Mouse (Mus musculus) gastrocnemius, postnatal 10 days (tissue): ENCODE results near the gene Hoxa13. TPM values are rescaled to one million over a fixed set of nuclear protein-coding genes. Genes with fewer than 3 reads are reported as not detected.

ENCODE experiments used
- DNase-seq: peaks from one replicate; pipeline ENCODE4 v3.0.0; 2021; ENCODE audit warnings: mixed read lengths
- long read RNA-seq, 2 experiments: library from polyadenylated mRNA; stranded (forward); transcript quantifications; one replicate each; pipeline ENCODE4 v2.0.0; 2021
- total RNA-seq, 2 experiments: library from RNA; stranded (reverse); gene quantifications; 2 replicates each; pipeline ENCODE4 v1.2.3; 2021

Hoxa13 gene
- total RNA-seq = 1 to 10 TPM; 1.3 to 1.6 TPM
- long read RNA-seq, experiment 1, partial matches to known transcripts = 0 of 3 reads
- long read RNA-seq, experiment 1, other reads (novel, unspliced or antisense) = 0 of 3 reads
- long read RNA-seq, experiment 2, partial matches to known transcripts = 0 of 1 reads
- long read RNA-seq, experiment 2, other reads (novel, unspliced or antisense) = 0 of 1 reads

GRCm38 (mm10) chr6:52260654-52261575 lies at the start of gene Hoxa13:
Hoxa13 (minus strand) TSS chr6:52260880.
- DNase-seq = peak; percentile 46

- DNase-seq = no peak
Observed at GRCm38 (mm10) chr6:52310366-52310765, 49.7 kb upstream of the Hoxa13 start.

- no peak for DNase-seq
Observed at GRCm38 (mm10) chr6:52309766-52310165, 49.1 kb upstream of the Hoxa13 start.

GRCm38 (mm10) chr6:52305877-52306389 lies 45.3 kb upstream of the Hoxa13 start:
- peak; percentile 64 for DNase-seq

GRCm38 (mm10) chr6:52303426-52303825 lies 42.7 kb upstream of the Hoxa13 start:
- no peak for DNase-seq

- no peak for DNase-seq
Observed at GRCm38 (mm10) chr6:52300806-52301205, 40.1 kb upstream of the Hoxa13 start.

- DNase-seq = no peak
Observed at GRCm38 (mm10) chr6:52298511-52298910, 37.8 kb upstream of the Hoxa13 start.

- DNase-seq = no peak
Observed at GRCm38 (mm10) chr6:52294616-52295015, 33.9 kb upstream of the Hoxa13 start.

GRCm38 (mm10) chr6:52292328-52292727 lies 31.6 kb upstream of the Hoxa13 start:
- DNase-seq = no peak

GRCm38 (mm10) chr6:52291021-52291860 lies 30.6 kb upstream of the Hoxa13 start:
- DNase-seq = peak; percentile 25

- no peak for DNase-seq
Observed at GRCm38 (mm10) chr6:52290186-52290585, 29.5 kb upstream of the Hoxa13 start.

- no peak for DNase-seq
Observed at GRCm38 (mm10) chr6:52283896-52284295, 23.2 kb upstream of the Hoxa13 start.

GRCm38 (mm10) chr6:52281084-52281483 lies 20.4 kb upstream of the Hoxa13 start:
- DNase-seq = no peak

- no peak for DNase-seq
Observed at GRCm38 (mm10) chr6:52276920-52277319, 16.2 kb upstream of the Hoxa13 start.

- DNase-seq = no peak
Observed at GRCm38 (mm10) chr6:52276382-52276781, 15.7 kb upstream of the Hoxa13 start.

- DNase-seq = no peak
Observed at GRCm38 (mm10) chr6:52275563-52276280, 15.0 kb upstream of the Hoxa13 start.

GRCm38 (mm10) chr6:52274576-52274975 lies 13.9 kb upstream of the Hoxa13 start:
- no peak for DNase-seq

GRCm38 (mm10) chr6:52273656-52274280 lies 13.1 kb upstream of the Hoxa13 start:
- no peak for DNase-seq

GRCm38 (mm10) chr6:52272766-52273655 lies 12.3 kb upstream of the Hoxa13 start:
- no peak for DNase-seq
